Mouse (Mus musculus) erythroblast, embryonic 14.5 days (primary cell): ENCODE data around the gene Grm3.

Experiments
- GATA1 ChIP-seq: IDR thresholded peaks from 2 replicates; pipeline ENCODE4 v1.6.1; 2012; ENCODE audit warnings: low read length, inconsistent platforms, mixed read lengths
- TAL1 ChIP-seq: IDR thresholded peaks from 3 replicates; pipeline ENCODE4 v1.6.1; 2012; ENCODE audit warnings: low read length, inconsistent platforms, mixed read lengths

DNA sequence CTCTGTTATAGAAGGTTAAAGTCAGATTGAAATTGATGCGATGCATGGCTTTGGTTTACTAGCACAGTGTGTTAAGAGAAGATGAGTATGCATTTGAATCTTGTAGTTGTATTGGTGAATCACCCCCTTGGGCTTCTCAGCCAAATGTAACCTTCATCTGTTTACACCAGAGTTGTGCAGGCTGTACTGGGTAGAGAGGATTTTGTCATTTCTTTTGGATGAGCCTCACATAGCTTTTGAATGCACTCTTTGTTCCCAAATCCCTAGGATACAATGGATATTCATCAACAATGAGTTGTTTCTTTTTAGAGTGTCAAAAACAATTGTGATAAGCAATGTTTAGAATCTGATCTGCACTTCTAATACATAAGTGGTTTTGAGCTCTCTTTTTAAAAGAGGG, 17.9 kb downstream of the Grm3 start:
- no peak for TF ChIP-seq TAL1
- TF ChIP-seq GATA1: no peak
